Mouse (Mus musculus) CH12.LX (cell line): Measurements from ENCODE around the gene Cox17. TPM values are rescaled to one million over a fixed set of nuclear protein-coding genes. Genes with fewer than 3 reads are reported as not detected.

Experiments used
- DNase-seq: peaks from one replicate; pipeline ENCODE4 v3.0.0-alpha.2; 2013; ENCODE audit errors: extremely low read depth
- H3K27ac ChIP-seq: 2 replicates; pipeline ENCODE4 v1.5.1; 2012; ENCODE audit warnings: low read depth, mild to moderate bottlenecking, control low read depth, moderate library complexity; ENCODE audit not compliant: insufficient read depth
- H3K27me3 ChIP-seq: replicated peaks from 2 replicates; pipeline ENCODE3; 2012; ENCODE audit warnings: inconsistent platforms
- H3K36me3 ChIP-seq, 2 experiments: replicated peaks in 1 of 2; 2 replicates each; pipeline versions ENCODE3 to v1.6.1; 2012; ENCODE audit warnings: inconsistent platforms in 1 of 2, low read length in 1 of 2, mild to moderate bottlenecking in 1 of 2, mixed read lengths in 1 of 2, moderate library complexity in 1 of 2; ENCODE audit not compliant: control insufficient read depth in 1 of 2, insufficient read depth in 1 of 2
- H3K4me1 ChIP-seq, 2 experiments: 2 replicates each; pipeline ENCODE4 v1.6.1; 2012; ENCODE audit warnings: inconsistent platforms in 1 of 2, moderate library complexity in 1 of 2; ENCODE audit not compliant: insufficient read depth in 2 of 2, control insufficient read depth in 1 of 2
- H3K4me2 ChIP-seq: 2 replicates; pipeline ENCODE4 v1.6.1; 2012; ENCODE audit warnings: low read depth, mild to moderate bottlenecking, control low read depth; ENCODE audit not compliant: poor library complexity, insufficient read depth, severe bottlenecking
- H3K4me3 ChIP-seq, 3 experiments: fragments of 150-350 bp in 1 of 3; sonication (generic) in 1 of 3; replicated peaks in 1 of 3; 2 replicates each; pipeline versions ENCODE3 to v1.5.1; 2011 to 2012; ENCODE audit warnings: low read depth in 2 of 3, low read length in 2 of 3, mild to moderate bottlenecking in 2 of 3, moderate library complexity in 2 of 3, control low read depth in 1 of 3, improper control_type of control experiment in 1 of 3, inconsistent platforms in 1 of 3, mixed read lengths in 1 of 3; ENCODE audit not compliant: poor library complexity in 1 of 3
- H3K79me2 ChIP-seq: replicated peaks from 2 replicates; pipeline ENCODE4 v1.6.1; 2012; ENCODE audit warnings: mild to moderate bottlenecking, moderate library complexity; ENCODE audit not compliant: control insufficient read depth, poor library complexity, insufficient read depth, severe bottlenecking; ENCODE audit errors: extremely low read depth
- H3K9ac ChIP-seq: 2 replicates; pipeline ENCODE4 v1.6.1; 2012; ENCODE audit warnings: low read depth, mild to moderate bottlenecking, control low read depth, moderate library complexity; ENCODE audit not compliant: insufficient read depth
- H3K9me3 ChIP-seq: replicated peaks from 2 replicates; pipeline ENCODE3; 2012; ENCODE audit warnings: low read length, inconsistent platforms, mixed read lengths
- CHD1 ChIP-seq: IDR thresholded peaks from 2 replicates; pipeline ENCODE4 v1.6.1; 2012; ENCODE audit warnings: low read depth, low read length, improper control_type of control experiment, inconsistent platforms
- CHD2 ChIP-seq: IDR thresholded peaks from 2 replicates; pipeline ENCODE4 v1.6.1; 2011; ENCODE audit warnings: low read length, improper control_type of control experiment
- CTCF ChIP-seq, 2 experiments: IDR thresholded peaks in 1 of 2; conservative IDR thresholded peaks in 1 of 2; 2 replicates each; pipeline ENCODE4 v1.5.1; 2011 to 2012; ENCODE audit warnings: low read depth in 2 of 2, low read length in 2 of 2, improper control_type of control experiment in 1 of 2, inconsistent platforms in 1 of 2, mild to moderate bottlenecking in 1 of 2, moderate library complexity in 1 of 2
- E2F4 ChIP-seq: IDR thresholded peaks from 2 replicates; pipeline ENCODE4 v1.6.1; 2011; ENCODE audit warnings: low read depth, low read length, improper control_type of control experiment; ENCODE audit not compliant: insufficient replicate concordance
- ELF1 ChIP-seq: IDR thresholded peaks from 2 replicates; pipeline ENCODE4 v1.6.1; 2014; ENCODE audit warnings: low read depth, mild to moderate bottlenecking, inconsistent platforms, low read length, improper control_type of control experiment
- IRF4 ChIP-seq: IDR thresholded peaks from 2 replicates; pipeline ENCODE4 v1.6.1; 2014; ENCODE audit warnings: low read depth, mild to moderate bottlenecking, inconsistent platforms, low read length, improper control_type of control experiment
- KAT2A ChIP-seq: IDR thresholded peaks from 2 replicates; pipeline ENCODE4 v1.6.1; 2012; ENCODE audit warnings: low read length, improper control_type of control experiment, inconsistent platforms; ENCODE audit not compliant: insufficient replicate concordance
- MAX ChIP-seq: IDR thresholded peaks from 2 replicates; pipeline ENCODE4 v1.6.1; 2011; ENCODE audit warnings: low read length, improper control_type of control experiment
- MYC ChIP-seq: IDR thresholded peaks from 2 replicates; pipeline ENCODE4 v1.6.1; 2011; ENCODE audit warnings: low read depth, mild to moderate bottlenecking, improper control_type of control experiment, low read length
- POLR2A ChIP-seq: IDR thresholded peaks from 2 replicates; pipeline ENCODE4 v1.6.1; 2011; ENCODE audit warnings: low read depth, mild to moderate bottlenecking, improper control_type of control experiment, low read length
- RCOR1 ChIP-seq: conservative IDR thresholded peaks from 2 replicates; pipeline ENCODE4 v1.6.1; 2012; ENCODE audit warnings: low read depth, mild to moderate bottlenecking, inconsistent platforms, low read length, improper control_type of control experiment
- TBP ChIP-seq: conservative IDR thresholded peaks from 2 replicates; pipeline ENCODE4 v1.6.1; 2011; ENCODE audit warnings: low read depth, low read length, improper control_type of control experiment
- TCF12 ChIP-seq: IDR thresholded peaks from 2 replicates; pipeline ENCODE4 v1.6.1; 2014; ENCODE audit warnings: low read depth, mild to moderate bottlenecking, inconsistent platforms, low read length, improper control_type of control experiment
- USF1 ChIP-seq: IDR thresholded peaks from 2 replicates; pipeline ENCODE4 v1.6.1; 2014; ENCODE audit warnings: low read depth, mild to moderate bottlenecking, inconsistent platforms, low read length, improper control_type of control experiment
- ZKSCAN1 ChIP-seq: IDR thresholded peaks from 2 replicates; pipeline ENCODE4 v1.6.1; 2012; ENCODE audit warnings: low read depth, inconsistent platforms, low read length, improper control_type of control experiment, borderline replicate concordance
- ZMIZ1 ChIP-seq: IDR thresholded peaks from 2 replicates; pipeline ENCODE4 v1.6.1; 2012; ENCODE audit warnings: low read depth, mild to moderate bottlenecking, inconsistent platforms, low read length, improper control_type of control experiment
- dilution Hi-C: fragments of 300-500 bp; cut with MboI; formaldehyde crosslinking; loops from 2 replicates; pipeline ENCODE4 v1.14.3; 2020; ENCODE audit warnings: low sequenced_read_pairs; ENCODE audit not compliant: extremely low pct_unique_long_range_greater_than_20kb, extremely low pct_ligation_motif_present
- in situ Hi-C: fragments of 300-500 bp; cut with MboI; formaldehyde crosslinking; loops from 3 replicates; pipeline ENCODE4 v1.14.3; 2019; ENCODE audit warnings: low sequenced_read_pairs, low pct_ligation_motif_present, low pct_unique_long_range_greater_than_20kb, mixed read lengths
- polyA plus RNA-seq: library from polyadenylated mRNA; unstranded; fragments of >175 nt; gene quantifications from 2 replicates; pipeline ENCODE4 v1.2.1, GENCODE M21; 2012; ENCODE audit warnings: low read depth; ENCODE audit not compliant: insufficient read length
- total RNA-seq, 2 experiments: library from RNA; depleted of rRNA; stranded (reverse); fragments of 300-350 nt in 1 of 2; fragments of >200 nt in 1 of 2; gene quantifications; 2 replicates each; pipeline ENCODE4 v1.2.3; 2012 to 2014

Cox17 gene
- total and polyA plus RNA-seq, 3 experiments = 410 to 706 (median 622) TPM

DNA sequence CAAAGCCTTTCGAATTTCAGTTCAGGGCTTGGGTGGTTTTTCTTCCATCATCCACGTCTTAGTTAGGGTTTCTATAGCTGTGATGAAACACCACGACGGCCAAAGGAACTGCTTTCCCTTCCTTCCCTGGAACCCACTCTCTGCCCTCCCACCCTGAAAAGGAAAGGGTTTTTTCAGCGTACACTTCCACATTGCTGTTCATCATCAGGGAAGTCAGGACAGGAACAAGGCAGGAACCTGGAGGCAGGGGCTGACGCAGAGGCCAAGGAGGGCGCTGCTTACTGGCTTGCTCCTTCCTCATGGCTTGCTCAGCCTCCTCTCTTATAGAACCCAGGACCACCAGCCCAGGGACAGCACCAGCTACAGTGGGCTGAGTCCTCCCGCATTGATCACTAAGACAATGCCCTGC lies 30.1 kb downstream of the Cox17 start:
- dilution Hi-C loops = no loop called here

DNA sequence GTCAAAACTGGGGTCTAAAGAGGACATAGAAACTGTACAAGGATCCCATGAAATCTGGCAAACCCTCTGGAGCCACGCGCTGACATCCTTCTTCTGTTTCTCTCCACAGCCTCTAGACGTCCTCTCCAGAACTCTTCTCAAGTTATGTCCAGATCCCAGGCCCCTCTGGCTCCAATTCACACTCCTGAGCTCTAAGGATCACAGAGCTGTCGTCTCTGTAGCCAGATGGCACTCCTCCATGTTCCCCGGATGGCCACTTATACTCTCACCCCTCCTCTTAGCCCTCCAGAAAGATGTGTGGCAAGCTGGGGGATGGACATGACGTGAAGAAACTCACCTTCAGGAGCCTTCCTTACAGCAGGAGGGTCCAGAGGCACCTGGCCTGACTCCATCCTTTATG lies 30.8 kb downstream of the Cox17 start:
- peak overlapping the region; percentile 93 for H3K27ac ChIP-seq

More for the DNA sequence above, 30.1 kb downstream of the Cox17 start:
- Histone ChIP-seq H3K27me3 (peaks cover 2% of the 10 kb centered on the region), H3K4me2 (peak overlapping the region; percentile 59; the same call in 1 of the 2 replicates), H3K9me3 (no peaks in the 10 kb centered on the region), H3K4me1 (peaks cover 55 to 84% of the 10 kb centered on the region in 2 experiments), H3K9ac (peak overlapping the region; percentile 49), H3K36me3 (no peaks in the 10 kb centered on the region), H3K4me3 (peak overlapping the region in 1 of 3 experiments; percentile 1), H3K27ac (peak overlapping the region; percentile 93), H3K79me2 (no peaks in the 10 kb centered on the region)
- TF ChIP-seq KAT2A (no peak), TCF12 (peak; percentile 2; the same call in 1 of the 2 replicates), USF1 (no peak), ELF1 (peak; percentile 24; the same call in 1 of the 2 replicates), MYC (no peak), IRF4 (peak; percentile 36; the same call in 1 of the 2 replicates), POLR2A (peak; percentile 11; the same call in 1 of the 2 replicates), CHD2 (0 out of 2 replicates have a peak, but pooled peaks have one; percentile 20), CTCF (conservative IDR thresholded peaks at IDR 0.05 in 1 of 2, IDR thresholded peaks at IDR 0.05 in 1 of 2; ENCODE audit: low read depth in 2 of 2, low read length in 2 of 2) (no peak), ZKSCAN1 (no peak), MAX (peak; percentile 53; the same call in 1 of the 2 replicates), CHD1 (0 out of 2 replicates have a peak, but pooled peaks have one; percentile 69), RCOR1 (peak; percentile 14; the same call in 1 of the 2 replicates), ZMIZ1 (no peak; the same call in 1 of the 2 replicates), E2F4 (no peak)
- in situ Hi-C loops = no loop called here
- DNase-seq = no peak

More for the DNA sequence above, 30.8 kb downstream of the Cox17 start:
- no peak for TF ChIP-seq KAT2A
- TF ChIP-seq CHD1 = no peak
- 0 out of 2 replicates have a peak, but pooled peaks have one; percentile 5 for TF ChIP-seq TBP
- peak; percentile 25; the same call in 1 of the 2 replicates for TF ChIP-seq POLR2A
- TF ChIP-seq, all 38 proteins: peak for 2
- DNase-seq = no peak
- H3K9me3 ChIP-seq = no peaks in the 10 kb centered on the region
- 0 out of 2 replicates have a peak overlapping the region, but pooled peaks have one; percentile 49 for H3K9ac ChIP-seq
- dilution Hi-C loops (no loop called here), in situ Hi-C loops (no loop called here)
- no peak overlapping the region for H3K4me2 ChIP-seq
- H3K36me3 ChIP-seq = no peaks in the 10 kb centered on the region
- peaks cover 53 to 77% of the 10 kb centered on the region in 2 experiments for H3K4me1 ChIP-seq
- no peak overlapping the region for H3K4me3 ChIP-seq
- H3K79me2 ChIP-seq = no peaks in the 10 kb centered on the region
- peaks cover 2% of the 10 kb centered on the region for H3K27me3 ChIP-seq
